Mouse (Mus musculus) urinary bladder, postnatal 25 days (tissue): ENCODE measurements around the gene Ajap1.
A peak's percentile ranks its signal among the peaks of the same experiment; 100 is the strongest.

ENCODE experiments used
- DNase-seq: peaks from one replicate; pipeline ENCODE4 v3.0.0; 2022; ENCODE audit warnings: low spot score

The Ajap1 gene

DNA sequence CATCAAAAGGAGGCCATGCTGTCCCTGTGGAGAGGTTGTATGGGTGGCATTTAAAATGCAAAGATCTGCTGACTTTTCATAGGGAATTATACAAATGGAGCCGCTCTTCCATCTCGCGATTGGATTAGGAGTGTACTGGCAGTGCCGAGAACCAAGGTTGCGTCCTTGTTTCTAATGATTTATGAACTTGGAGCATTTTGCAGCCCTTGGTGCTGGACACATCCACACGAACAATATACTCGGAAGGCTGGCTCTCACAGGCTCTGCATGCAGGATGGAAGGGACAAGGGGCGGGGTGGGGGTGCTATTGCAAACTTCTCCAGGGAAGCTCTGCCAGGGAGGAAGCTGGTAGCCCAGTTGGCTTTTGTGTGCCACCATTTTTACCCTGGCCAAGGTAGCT is 31.1 kb downstream of the Ajap1 start:
- DNase-seq, result no peak

DNA sequence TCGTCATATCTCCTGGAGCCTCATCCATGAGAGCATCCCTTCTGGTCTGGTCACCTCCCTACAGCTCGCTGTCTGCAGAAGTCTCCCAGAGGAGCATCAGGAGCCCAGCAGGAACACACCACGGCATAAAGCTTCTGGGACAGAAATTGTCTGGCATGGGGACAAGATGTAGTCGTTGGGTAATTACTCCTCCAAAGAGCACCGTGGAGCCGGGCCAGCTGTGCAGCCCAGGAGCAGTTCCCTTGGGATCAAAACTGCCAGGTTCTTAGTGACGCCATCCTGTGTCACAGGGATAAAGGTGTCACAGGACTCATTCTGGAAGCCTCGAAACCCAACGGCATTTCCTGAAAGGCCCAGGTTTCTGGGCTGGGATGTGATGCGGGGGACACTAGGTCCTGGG is 40.1 kb downstream of the Ajap1 start:
- DNase-seq, result no peak

DNA sequence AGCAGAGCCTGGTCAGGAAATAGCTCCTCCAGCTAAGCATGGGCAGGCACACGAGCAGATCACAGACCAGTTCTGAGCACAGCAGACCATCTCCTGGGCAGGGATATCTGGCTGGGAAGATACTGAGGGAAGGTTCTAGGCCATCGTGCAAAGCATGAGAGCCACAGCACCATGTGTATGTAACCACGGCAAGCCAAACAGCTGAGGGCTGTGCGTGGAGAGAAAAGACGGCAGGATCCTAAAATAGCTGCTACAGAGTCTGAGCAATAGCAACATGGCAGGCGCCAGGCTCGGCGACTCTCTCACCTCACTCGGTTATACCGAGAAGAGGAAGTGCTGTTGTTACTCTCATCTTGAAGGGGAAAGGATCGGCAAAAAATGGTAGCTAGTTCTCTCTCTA is 42.7 kb downstream of the Ajap1 start:
- no peak for DNase-seq

DNA sequence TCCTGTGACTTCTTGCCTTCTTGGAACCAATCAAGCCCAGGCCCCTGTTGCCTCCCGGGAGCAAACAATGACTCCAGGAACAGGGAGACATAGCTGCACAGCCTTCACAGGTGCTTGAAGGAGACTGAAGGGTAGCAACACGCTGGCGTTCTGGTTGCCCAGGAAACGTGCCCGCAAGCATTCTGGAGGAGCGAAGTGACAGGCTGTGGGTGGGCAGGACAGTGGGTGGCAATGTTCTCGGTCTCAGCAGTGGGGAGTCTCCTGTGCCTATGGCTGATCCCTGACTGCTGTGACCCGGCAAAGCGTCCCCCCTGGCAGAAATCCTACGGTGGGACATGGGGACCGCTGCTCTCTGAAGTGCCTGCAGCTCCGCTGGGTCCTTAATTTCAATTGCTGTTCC is 43.6 kb downstream of the Ajap1 start:
- no peak for DNase-seq

DNA sequence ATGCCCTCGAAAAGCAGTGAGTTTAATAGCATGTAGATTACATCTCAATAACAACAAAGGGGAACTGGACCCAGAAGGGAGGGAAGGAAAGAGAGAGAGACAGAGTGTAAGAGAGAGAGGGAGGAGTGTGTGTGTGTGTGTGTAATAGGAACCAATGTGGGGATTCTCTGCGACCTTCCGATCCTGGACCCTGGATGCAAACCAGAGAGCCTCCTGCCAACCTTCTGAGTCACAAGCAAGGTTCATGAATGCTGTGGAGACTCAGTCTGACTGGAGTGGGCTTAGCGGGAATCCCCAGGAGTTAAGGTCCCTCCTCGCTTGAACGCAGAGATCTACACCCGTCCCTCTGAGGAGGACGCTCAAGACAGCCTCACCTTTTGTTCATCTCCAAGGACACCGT is 45.4 kb downstream of the Ajap1 start:
- no peak for DNase-seq

DNA sequence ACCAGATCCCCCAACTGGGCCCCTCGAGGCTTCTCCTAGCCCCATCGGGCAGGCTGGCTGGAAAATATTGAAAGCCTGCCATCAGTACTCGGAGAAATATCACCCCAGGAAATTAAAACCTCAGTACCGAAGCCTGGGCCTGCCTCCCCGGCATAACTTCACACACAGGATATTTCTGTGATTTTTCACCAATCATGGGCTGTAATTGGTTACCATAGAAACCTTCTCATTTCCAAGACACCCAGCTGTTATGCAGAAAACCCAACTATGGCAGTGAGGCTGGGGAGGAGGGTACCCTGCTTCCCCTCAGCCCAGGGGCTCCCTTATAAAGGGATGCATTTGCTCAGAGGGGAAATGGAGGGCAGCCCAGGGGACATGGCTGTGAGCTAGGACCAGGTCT is 46.7 kb downstream of the Ajap1 start:
- DNase-seq, result no peak

DNA sequence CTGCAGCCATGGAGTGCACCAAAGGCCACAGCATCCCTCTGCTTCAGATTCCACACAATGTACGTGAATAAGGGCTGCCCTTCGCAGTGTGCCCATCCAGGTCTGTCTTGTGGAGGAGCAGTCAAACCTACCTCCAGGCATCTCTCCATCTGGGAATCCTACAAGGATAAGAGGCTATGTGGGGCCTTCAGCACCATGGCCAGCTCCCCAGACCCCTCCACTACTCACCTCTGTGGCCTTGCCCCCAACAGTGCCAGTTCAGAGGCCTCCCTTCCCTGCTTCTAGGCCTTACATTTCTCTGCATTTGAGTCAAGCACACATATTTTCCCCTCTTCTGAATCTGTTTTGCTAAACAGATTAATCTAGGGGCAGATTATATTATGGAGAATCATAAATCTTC is 52.6 kb downstream of the Ajap1 start:
- no peak for DNase-seq

DNA sequence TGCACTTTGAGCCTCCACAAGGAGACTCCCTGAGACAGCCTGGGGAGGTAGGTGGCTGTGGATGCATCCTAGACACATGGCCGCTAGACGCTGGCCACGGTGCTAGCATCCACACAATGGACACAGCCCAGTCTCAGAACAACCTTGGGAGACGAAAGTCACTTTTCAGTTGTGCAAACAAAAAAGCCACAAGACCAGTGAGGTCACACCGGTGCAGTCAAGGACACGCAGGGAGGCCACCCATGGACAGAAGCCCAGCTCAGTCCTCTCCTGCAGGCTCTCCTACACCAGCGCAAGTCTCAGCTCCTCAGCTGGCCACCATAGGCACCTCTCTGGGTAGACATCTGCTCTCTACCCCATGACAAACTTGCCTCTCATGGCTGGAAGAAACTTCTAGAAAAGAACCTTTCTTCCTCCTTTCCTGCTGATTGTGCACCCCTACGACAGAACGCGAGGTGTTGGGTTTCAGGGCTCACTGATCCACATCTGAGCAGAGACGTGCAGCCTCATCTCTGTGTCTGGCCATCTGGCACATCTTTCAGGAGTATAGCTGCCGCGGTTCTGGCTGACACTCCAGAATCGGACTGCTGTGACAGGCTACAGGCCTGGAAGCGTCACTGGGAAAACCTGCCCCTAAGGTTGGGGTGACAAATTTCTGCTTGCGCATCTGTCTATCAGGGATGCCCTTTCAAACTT is 56.5 kb downstream of the Ajap1 start:
- no peak for DNase-seq

DNA sequence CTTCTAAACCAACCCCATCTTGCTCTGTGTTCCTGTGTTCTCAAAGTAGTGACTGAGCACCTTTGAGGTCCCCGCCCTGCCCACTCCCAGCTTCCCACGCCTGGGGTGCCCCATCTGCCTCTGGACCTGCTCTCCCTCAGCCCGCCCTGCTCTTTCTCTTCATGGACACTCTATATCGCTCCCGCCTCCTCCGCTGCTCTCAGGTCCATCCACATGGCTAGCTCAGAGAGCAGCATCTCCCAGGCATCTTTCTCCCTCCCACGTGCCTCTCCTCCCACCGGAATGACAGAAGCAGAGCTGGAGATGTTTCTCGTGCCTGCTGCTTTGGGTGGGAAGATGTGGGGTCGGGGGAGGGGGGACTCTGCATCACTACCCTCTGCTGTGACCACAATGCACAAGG is 58.3 kb downstream of the Ajap1 start:
- DNase-seq, result no peak

DNA sequence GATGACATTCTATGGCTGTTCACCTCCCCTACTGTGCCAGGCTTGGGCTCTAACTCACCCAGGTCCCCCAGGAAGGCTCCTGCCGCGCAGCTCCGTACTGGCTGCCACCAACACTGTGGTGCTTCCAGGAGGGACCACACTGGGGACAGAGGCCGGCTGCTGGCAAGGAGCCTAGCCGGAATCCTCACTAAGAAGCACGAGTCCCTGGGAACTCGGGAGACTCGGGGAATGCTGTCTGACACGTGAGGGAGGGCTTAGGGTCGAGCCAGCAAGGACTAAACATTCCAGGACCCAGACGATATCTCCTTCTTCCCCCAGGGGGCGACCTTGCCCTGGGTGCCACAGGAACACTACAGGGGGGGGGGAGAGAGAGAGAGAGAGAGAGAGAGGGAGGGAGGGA is 64.7 kb downstream of the Ajap1 start:
- no peak for DNase-seq

DNA sequence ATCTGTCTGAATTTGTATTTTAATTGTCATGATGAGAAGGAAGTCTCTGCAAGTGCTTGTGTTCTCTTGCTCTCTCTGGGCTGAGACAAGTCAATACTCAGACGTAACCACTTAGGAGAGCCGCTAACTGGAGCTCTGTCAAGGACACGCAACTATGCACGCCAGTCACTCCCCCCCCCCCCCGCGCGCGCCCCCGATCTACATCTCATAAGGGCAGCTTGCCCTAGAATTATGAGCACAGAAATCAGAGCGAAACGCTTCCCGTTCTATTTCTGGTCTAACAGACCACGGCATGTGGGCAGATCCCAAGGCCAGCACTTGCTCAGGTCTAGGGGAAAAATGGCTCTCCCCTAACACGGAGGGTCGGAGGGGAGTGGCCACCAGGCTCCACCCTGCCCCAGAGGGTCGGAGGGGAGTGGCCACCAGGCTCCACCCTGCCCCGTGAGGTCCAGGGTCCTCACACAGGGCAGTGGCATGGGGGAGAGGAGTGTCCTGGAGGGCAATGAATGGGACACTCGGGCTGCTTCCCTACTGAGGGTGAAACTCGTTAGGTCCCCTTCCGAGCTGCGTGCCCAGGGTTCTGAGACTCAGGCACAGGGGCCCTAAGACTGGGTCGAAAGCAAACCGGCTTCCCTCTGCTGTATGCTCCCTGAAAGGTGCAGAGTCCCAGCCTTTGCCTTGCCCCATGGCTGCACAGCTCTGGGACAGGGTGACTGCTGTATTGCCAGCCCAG is 65.3 kb downstream of the Ajap1 start:
- DNase-seq, result no peak

DNA sequence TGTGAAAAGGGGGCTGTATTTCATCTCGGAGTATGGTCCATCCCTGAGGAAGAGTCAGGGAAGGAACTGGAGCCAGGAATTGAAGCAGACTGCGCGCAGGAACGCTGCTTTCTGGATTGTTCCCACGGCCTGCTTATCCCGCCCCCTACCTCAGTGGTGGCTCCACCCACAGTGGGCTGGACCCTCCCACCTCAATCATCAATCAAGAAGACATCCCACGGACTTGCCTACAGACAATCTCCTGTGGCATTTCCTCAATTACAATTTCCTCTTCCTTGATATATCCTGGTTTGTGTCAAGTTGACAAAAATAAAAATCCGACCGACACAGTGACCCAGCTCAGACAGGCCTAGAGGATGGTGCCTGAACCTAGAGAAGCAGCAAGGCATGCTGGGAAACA is 66.5 kb downstream of the Ajap1 start:
- no peak for DNase-seq

DNA sequence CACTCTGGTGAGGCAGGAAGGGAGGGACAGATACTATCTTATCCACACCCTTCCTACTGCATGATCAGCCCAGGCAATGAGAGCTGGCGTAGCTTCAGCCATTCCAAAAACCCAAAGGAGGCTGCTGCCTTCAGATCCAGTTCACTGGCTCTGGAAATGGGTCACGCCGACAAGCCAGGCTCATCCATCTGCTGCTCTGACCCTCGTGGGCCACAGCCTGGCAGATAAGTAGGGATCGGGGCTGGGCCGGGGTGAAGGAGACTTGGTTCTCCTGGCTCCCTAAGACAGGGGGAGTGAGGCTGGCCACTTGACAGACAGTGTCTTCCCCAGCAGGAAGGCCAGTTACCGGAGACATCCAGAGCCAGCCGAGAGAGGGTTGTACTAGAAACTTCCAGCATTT is 84.2 kb downstream of the Ajap1 start:
- no peak for DNase-seq

DNA sequence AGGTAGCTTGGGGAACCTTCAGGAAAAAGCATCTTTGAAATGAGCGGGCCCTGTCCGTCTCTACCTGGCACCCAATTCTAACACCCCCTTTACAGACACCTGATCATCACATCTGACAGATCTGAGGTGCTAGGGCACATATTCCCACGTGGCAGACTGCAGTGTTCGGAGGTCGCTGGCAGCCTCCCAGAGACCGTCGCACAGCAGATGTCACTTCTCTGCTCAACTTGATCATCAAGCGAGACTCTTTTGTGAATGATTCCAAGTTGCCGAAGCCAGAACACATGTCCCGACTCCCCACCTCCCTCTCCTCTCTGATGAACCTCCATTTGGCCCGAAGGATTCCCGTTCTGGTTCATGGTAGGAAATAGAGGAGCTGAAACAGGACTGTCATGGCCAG is 95.1 kb downstream of the Ajap1 start:
- DNase-seq, result no peak

DNA sequence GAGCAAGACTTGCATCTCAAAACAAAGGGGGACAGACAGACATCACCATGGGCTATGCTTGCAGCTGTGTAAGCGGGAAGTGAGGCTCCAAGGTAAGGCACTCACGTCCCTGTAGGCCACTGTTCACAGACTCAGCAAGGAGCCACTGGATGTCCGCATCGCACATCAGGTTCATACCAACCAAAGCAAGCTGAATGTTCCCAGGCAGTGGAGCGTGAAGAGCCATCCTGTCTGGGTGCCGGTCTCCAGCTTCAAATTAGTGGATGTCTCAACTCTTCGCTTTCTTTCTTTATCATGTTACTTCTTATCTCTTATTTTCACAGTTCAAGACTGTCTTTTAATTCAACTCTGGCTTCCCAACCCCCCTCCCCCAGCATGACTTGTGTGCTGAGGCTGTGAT is 101.2 kb downstream of the Ajap1 start:
- DNase-seq, result no peak

DNA sequence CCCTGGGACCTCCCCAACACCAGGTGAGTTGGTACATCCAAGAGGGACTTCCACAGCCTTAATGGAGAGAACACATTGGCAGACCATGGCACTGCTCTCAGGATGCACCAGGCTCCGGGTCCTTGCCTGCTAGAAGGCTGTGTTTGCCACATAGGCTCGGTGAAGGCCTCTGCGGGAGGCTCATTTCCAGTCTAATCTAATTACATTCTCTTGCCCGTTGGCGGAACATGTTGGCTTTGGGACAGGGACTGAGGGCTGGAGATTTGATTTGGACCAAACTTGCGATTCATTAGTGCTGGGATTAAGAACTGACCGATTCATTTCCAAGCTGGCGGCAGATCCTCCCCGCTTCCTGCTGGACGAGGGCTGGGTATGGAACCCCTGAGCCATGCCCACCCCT is 101.7 kb downstream of the Ajap1 start:
- DNase-seq, result no peak

DNA sequence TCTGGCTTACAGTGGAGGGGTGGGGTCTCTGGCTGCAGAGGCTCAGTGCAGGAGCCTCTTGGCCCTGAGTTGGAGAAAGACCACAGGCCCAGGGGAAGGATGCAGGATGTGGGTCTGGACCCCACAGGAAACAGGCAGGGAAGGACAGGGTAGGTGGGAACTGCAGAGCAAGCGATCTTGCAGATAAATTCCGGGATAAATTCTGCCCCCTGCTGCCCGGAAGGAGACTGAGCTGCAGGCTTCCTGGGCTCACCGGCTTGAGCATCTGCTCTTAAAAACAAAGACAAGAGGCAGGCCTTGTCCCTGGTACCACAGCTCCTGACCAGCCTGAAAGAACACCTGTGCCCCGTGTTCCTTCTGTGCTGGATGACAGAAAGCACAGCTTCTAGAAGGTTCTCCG is 104.6 kb downstream of the Ajap1 start:
- no peak for DNase-seq

DNA sequence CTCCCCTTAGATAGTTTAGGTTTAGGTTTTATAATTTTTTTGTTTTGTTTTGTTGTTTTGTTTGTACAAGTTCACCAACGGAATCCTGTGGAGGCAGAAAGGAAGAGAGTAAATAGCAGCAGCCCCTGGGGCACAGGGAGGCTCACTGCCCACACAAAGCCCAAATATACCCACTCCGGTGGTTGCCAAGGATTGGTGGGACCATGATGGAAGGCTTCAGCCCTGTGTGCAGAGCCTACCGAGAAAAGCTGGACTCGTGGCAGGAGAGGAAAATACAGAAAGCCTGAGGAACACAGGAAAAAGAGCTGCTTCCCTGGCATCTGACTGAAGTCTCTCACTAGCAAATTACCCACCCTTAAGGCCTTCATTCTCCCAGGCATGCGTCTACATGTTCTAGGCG is 108.4 kb downstream of the Ajap1 start:
- DNase-seq, result no peak

DNA sequence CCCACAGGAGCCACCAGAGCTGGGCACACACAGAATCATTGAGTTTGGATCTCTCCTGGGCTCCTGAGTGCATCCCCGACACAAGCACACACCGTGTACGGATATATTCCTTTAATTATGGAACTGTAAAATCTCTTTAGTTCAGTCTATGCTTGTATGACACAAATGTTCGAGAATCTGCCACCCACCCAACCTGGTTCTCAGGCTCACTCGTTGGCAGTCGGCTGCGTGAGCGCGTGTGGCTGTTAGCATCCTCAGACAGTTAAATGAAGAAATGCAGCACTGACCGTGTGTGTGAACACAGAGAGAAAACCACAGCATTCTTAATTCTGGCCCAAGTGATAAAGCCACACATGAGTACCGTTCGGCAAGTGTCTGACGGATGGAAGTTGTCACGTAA is 109.5 kb downstream of the Ajap1 start:
- no peak for DNase-seq

DNA sequence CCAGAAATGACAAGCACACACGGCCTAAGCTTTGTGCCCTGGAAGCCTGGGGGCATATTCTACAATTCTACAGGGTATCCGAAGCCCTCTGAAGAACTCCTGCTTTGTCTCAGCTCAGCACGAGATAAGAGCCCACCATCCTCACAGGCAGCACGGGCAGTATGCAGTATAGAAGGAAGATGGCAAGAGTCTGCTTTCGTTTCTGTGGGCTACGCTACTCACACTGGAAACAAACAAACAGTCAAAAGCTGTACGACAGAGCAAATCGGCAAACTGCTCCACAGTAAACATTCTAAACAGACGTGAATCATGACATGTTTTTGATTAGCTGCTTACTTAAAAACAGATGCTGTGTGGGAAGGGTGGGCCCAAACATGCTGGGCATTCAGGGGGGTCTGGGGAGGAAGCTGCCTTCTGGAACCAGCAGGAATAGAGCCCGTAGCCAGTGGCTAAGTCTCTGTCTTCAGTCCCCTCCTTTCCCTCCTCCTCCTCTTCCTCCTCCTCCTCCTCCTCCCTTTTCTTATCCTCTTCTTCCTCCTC is 113.9 kb downstream of the Ajap1 start:
- DNase-seq, result no peak

DNA sequence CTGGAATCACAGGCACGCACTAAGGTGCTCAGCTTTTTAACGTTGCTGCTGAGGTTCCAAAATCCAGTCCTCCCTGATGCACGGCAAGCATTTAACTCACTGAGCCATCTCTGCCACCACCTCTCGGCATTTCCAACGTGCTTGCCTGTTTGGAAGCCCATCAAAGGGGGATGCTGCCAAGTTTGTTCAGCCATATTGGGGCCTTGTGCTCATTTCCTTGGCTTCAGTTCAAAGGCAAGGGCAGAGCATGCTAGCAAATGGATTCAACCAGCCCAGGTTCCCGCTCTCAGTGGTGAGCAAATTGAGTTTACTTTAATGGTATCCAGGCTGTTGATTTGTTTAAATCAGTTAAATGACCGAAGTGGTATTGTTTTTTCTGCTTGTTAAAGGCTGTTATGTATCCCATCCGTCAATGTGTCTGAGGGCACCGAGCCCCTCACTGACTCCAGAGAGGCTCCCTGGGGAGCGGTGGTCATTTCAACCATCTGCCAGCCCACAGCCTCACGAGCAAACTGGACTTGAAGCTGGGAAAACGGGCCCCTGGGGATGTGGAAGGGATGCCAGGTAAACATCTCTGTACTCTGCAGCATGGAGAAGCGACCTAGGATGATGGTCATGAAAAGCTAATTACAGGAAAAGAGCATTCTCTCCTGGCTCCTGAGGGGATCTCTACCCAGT is 121.6 kb downstream of the Ajap1 start:
- no peak for DNase-seq

DNA sequence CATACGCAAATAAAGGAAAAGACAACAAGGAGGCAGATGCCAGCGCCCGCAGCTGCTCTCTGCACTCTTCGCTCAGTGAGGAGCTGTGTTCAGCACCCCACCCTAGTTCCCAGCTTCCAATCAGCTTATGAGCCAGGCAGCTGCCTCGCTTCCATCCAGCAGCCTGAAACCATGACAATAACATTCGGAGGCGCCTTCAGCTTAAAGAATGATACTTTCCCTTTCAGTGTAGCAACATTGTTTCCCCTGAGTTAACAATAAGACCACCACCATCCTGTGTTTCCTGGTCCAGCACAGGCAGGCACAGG is 124.4 kb downstream of the Ajap1 start:
- no peak for DNase-seq

DNA sequence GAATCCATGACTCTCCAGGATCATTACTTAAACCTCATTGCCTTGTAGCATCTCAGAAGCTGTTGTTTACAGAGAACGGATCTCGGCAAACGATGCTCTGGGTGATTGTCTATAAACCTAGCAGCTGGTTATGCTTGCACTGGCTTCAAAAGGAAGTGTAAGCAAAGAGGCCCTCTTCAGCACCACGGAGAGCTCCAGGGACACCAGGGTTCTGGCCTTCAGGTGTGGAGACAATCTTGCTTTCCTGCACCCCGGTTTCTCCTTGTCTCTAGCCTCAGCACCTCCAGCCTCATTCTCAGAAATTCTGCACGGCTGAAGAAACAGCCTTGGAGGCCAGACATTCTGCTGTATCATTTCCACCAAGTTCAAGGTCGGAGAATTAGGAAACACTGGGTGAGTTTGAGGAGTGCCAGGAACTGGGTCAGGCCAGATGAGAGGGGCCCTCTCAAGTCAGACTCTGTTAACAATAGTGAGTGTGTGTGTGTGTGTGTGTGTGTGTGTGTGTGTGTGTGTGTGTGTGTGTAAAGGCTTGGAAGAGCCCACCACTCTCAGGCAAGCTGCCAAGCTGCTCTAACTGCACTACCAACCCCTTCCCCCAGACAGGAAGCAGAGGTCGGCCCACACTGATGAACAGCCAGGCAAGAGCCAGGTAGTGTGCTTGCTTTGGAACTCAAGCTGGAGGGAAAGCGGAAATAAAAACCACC is 124.9 kb downstream of the Ajap1 start:
- peak; percentile 7 for DNase-seq
